Mouse (Mus musculus): Measurements from ENCODE around the gene Rhbg. TPM values are rescaled to one million over a fixed set of nuclear protein-coding genes. Genes with fewer than 3 reads are reported as not detected.

Gene Rhbg
- polyA plus RNA-seq, 1 experiment, result 0.45 TPM

DNA sequence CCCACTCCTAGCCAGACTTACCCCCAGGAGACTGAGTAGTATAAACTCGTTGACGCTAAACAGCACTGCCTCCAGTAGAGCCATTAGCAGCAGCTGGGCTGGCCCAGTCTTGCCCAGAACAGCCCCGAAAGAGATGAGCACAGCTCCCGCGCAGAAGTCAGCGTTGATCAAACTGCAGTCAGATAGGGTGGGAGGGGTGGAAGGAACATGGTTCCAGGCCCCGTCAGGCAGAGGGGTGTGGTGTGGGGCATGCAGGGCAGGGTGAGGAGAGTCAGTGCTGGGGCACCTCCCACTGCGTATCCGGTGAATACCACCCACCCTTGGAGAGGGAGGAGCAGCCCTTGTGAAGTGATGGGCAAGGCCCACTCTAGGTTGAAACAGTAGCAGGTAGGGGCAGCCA, 6.8 kb downstream of the Rhbg start:
- no peak for DNase-seq (ENCODE audit: low read depth)
- TF ChIP-seq CTCF (IDR thresholded peaks at IDR 0.05; ENCODE audit: borderline replicate concordance, extremely low read depth, insufficient read depth, insufficient read length), result no peak
- TF ChIP-seq POLR2A (IDR thresholded peaks at IDR 0.05; ENCODE audit: borderline replicate concordance, extremely low read depth, insufficient read depth, insufficient read length, poor library complexity, severe bottlenecking), result no peak

DNA sequence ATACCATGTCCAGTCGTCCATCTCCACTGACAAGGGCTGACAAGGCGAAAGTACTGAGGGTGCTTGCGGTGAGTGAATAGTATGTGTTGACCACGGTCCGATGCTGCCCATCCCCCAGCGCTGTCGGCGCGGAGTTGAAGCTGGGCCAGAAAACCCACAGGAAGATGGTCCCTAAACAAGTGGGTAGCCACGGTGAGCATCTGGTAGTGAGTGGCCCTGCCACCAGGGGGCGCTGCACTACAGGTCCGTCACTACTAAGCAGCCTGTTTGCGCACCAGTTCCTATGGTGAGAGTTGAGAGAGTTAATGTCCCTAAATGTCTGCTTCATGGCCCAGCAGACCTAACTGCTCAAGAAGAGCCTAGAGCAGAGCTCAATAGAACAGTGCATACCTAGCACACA, 8.7 kb downstream of the Rhbg start:
- peak; percentile 92 for TF ChIP-seq CTCF (IDR thresholded peaks at IDR 0.05; ENCODE audit: borderline replicate concordance, extremely low read depth, insufficient read depth, insufficient read length)
- TF ChIP-seq POLR2A (IDR thresholded peaks at IDR 0.05; ENCODE audit: borderline replicate concordance, extremely low read depth, insufficient read depth, insufficient read length, poor library complexity, severe bottlenecking), result no peak
- peak; percentile 67 for DNase-seq (ENCODE audit: low read depth)

GRCm38 (mm10) chr3:88244071-88244470, 10.4 kb downstream of the Rhbg start:
- no peak for TF ChIP-seq POLR2A (IDR thresholded peaks at IDR 0.05; ENCODE audit: borderline replicate concordance, extremely low read depth, insufficient read depth, insufficient read length, poor library complexity, severe bottlenecking)
- TF ChIP-seq CTCF (IDR thresholded peaks at IDR 0.05; ENCODE audit: borderline replicate concordance, extremely low read depth, insufficient read depth, insufficient read length), result peak; percentile 93

GRCm38 (mm10) chr3:88242531-88242930, 12.0 kb downstream of the Rhbg start:
- TF ChIP-seq POLR2A (IDR thresholded peaks at IDR 0.05; ENCODE audit: borderline replicate concordance, extremely low read depth, insufficient read depth, insufficient read length, poor library complexity, severe bottlenecking) (no peak), CTCF (IDR thresholded peaks at IDR 0.05; ENCODE audit: borderline replicate concordance, extremely low read depth, insufficient read depth, insufficient read length) (peak; percentile 93)
- peak; percentile 88 for DNase-seq (ENCODE audit: low read depth)

More at GRCm38 (mm10) chr3:88244071-88244470, 10.4 kb downstream of the Rhbg start:
- DNase-seq (ENCODE audit: low read depth), result peak; percentile 70

DNA sequence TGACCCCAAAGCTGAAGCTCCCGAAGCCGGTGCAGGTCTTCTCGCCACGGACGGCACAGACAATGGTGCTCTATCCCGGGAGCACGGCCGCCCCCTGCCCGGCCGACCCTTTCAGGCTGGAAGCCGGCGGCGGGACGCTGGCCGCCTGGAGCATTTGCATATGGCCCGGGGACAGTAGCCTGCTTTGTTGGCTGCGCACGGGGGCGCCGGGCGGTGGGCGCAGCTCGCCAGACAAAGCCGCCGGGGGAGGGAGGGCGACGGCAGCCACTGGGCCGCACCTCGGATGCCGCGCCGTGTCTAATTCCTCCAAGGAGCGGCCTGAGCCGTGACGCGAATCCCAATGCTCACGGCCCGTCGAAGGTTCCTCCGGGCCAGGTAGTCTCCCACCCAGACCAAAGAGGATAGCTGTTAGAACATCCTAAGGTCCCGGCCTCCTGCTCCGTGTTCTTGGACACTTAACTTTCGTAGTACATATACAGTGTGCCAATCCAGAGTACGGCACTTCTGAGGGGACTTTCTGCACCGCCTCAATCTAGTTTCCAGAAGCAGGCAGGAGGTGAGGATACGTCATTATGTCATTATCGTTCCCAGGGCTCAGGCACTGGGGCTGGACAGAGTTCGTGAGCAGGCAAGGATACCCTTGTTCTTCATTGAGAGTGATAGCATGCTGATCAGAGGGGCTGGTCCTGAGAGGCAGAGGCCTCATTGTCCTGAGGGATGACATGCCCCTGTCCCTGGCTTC, 13.3 kb downstream of the Rhbg start:
- DNase-seq (ENCODE audit: low read depth), result peak; percentile 90
- no peak for TF ChIP-seq CTCF (IDR thresholded peaks at IDR 0.05; ENCODE audit: borderline replicate concordance, extremely low read depth, insufficient read depth, insufficient read length)
- TF ChIP-seq POLR2A (IDR thresholded peaks at IDR 0.05; ENCODE audit: borderline replicate concordance, extremely low read depth, insufficient read depth, insufficient read length, poor library complexity, severe bottlenecking), result no peak

DNA sequence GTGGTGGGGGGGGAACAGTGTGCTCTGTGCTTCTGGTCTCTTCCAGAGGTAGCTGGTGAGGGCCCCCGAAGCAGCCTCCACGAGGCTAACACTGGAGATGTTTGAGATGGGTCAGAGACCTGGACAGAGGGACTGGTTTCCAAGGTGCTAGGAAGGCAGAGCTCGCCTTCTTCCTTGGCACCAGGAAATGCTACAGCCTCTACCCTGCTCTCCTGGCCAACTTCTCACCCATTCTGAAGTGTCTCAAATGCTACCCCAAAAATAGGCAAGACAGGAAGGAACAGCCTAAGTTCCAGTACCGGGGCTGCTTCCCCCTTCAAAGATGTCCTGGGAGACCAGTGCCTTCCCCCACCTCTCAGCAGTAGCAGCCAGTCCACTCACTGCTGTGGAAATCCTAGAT, 15.1 kb downstream of the Rhbg start:
- no peak for TF ChIP-seq CTCF (IDR thresholded peaks at IDR 0.05; ENCODE audit: borderline replicate concordance, extremely low read depth, insufficient read depth, insufficient read length)
- no peak for TF ChIP-seq POLR2A (IDR thresholded peaks at IDR 0.05; ENCODE audit: borderline replicate concordance, extremely low read depth, insufficient read depth, insufficient read length, poor library complexity, severe bottlenecking)
- no peak for DNase-seq (ENCODE audit: low read depth)

GRCm38 (mm10) chr3:88238866-88239391, 15.6 kb downstream of the Rhbg start:
- peak; percentile 94 for DNase-seq (ENCODE audit: low read depth)
- TF ChIP-seq CTCF (IDR thresholded peaks at IDR 0.05; ENCODE audit: borderline replicate concordance, extremely low read depth, insufficient read depth, insufficient read length) (0 out of 2 replicates have a peak, but pooled peaks have one; percentile 2), POLR2A (IDR thresholded peaks at IDR 0.05; ENCODE audit: borderline replicate concordance, extremely low read depth, insufficient read depth, insufficient read length, poor library complexity, severe bottlenecking) (no peak)

DNA sequence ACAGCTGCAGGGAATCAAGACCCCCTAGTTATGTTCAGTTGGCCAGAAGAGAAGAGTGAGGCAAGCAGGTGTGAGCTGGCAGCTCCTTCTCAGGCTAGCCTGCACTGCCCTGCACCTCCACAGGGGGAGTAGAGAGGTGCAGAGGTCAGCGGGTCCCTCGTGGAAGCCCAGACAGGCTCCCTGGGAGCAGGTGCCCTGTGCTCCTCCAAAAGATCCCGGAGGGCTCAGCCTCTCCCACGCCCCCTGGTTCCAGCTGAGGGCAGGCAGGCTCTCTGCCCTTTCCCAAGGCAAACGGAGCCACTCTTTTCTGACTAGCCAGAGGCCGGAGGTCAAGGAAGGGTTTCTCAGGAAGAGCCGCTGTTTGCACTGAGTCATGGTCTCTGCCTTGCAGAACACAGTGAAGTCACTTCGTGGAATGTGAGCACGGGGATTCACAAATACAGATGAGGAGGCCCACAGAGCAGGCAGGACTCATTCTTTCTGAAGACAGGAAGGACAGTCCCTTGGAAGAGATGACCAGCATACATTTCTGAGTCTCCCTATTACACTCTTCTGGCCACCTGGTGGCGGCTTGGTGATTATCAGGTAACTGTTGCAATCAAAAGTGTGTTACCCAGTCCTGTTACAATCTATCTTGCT, 16.8 kb downstream of the Rhbg start:
- TF ChIP-seq POLR2A (IDR thresholded peaks at IDR 0.05; ENCODE audit: borderline replicate concordance, extremely low read depth, insufficient read depth, insufficient read length, poor library complexity, severe bottlenecking) (no peak), CTCF (IDR thresholded peaks at IDR 0.05; ENCODE audit: borderline replicate concordance, extremely low read depth, insufficient read depth, insufficient read length) (peak; percentile 56; the same call in 1 of the 2 replicates)
- DNase-seq (ENCODE audit: low read depth), result peak; percentile 52

DNA sequence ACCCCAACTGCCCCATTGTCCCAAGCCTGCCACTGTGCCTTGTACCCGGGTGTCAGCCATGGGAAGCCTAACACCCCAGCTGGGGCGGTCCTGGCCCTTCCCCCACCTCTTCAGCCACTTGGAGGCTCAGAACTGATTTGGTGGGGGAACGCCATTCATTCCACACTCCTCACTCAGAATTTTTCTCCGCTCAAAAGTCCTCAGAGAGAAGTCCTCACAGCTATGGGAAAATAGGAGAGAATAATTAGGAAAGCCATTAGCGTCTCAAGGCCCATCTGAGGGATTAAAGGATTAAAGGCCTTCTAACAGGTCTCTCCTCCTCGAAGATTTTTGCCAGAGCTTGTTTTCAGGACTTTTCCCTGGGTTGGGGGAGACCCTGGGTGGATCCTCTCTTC, 17.4 kb downstream of the Rhbg start:
- peak; percentile 78 for DNase-seq (ENCODE audit: low read depth)
- TF ChIP-seq POLR2A (IDR thresholded peaks at IDR 0.05; ENCODE audit: borderline replicate concordance, extremely low read depth, insufficient read depth, insufficient read length, poor library complexity, severe bottlenecking) (no peak), CTCF (IDR thresholded peaks at IDR 0.05; ENCODE audit: borderline replicate concordance, extremely low read depth, insufficient read depth, insufficient read length) (no peak)

DNA sequence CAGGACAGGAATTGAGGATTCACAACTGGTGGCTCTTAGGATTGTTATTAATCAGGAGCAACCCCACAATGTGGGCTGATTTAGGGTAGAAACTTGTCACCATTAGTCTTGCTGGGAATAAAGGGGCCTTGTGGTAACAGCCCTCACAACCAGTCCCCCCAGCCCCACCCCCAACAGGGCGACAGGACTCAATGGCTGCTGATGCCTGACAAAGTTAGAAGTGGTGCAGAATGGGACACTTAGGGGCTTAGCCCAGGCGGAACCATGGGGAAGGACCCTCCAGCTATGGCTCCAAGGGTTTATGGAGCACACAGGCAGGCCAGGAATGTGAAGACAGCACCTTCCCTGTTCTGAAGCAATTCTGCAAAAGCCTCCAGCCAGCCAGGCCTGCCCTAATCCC, 18.9 kb downstream of the Rhbg start:
- no peak for TF ChIP-seq CTCF (IDR thresholded peaks at IDR 0.05; ENCODE audit: borderline replicate concordance, extremely low read depth, insufficient read depth, insufficient read length)
- no peak for TF ChIP-seq POLR2A (IDR thresholded peaks at IDR 0.05; ENCODE audit: borderline replicate concordance, extremely low read depth, insufficient read depth, insufficient read length, poor library complexity, severe bottlenecking)
- DNase-seq (ENCODE audit: low read depth), result peak; percentile 38

DNA sequence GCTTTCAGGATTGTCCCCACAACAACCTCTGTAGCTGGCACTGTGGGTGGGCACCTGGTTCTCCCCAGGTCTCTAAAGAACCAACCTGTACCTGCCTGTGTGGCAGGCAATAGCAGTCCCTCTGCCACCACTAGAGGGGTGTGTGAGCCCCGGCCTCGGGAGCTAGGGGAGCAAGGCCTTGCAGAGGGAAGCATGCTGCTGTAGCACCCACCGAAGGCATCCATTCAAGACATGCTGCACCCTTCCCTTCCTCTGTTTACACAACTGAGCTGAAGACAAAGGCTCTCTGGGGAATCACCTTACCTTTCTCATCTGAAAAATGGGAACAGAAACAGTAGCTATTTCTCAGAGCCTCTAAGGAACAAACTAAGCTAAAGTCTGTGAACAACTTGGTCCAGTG, 19.3 kb downstream of the Rhbg start:
- DNase-seq (ENCODE audit: low read depth), result peak; percentile 76
- TF ChIP-seq POLR2A (IDR thresholded peaks at IDR 0.05; ENCODE audit: borderline replicate concordance, extremely low read depth, insufficient read depth, insufficient read length, poor library complexity, severe bottlenecking) (no peak), CTCF (IDR thresholded peaks at IDR 0.05; ENCODE audit: borderline replicate concordance, extremely low read depth, insufficient read depth, insufficient read length) (peak; percentile 69)
